Mouse (Mus musculus) v-Abl transformed pro-B cells (cell line): ENCODE results near the gene Ccdc172.

ENCODE experiments used
- in situ Hi-C, 2 experiments: fragments of 400-800 bp; cut with MboI; formaldehyde crosslinking; loops; one replicate each; pipeline ENCODE4 v1.15.1; 2025; ENCODE audit not compliant: unreplicated experiment in 2 of 2

The Ccdc172 gene

DNA sequence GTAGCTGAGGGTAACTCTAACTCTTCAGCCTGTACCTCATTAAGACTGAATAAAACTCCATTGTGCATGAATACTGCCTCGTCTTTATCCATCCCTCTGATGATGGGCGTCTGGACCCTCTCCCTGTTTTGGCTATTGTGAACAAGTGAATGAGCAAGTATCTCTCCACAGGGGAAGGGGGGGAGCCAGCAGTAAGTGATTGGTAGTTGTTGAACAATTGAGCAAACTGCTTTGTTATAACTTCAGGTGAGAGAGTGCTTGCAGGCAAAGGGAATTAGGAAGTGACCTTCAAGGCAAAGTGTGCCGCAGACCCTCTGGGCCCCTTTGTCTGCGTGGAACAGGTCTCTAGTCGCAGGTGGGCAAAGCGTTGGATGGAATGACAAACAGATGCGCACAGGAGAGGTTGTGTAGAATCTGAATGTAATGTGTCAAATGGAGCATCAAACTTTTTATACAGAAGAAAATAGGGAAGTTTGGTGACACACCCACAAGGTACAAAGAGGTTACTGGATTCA, 50.6 kb downstream of the Ccdc172 start:
- in situ Hi-C loops: loop anchor here in 1 of 2 experiments (25.0 kb wide), 1 partner anchor 825 kb away; no protein-coding TSS in a partner anchor

DNA sequence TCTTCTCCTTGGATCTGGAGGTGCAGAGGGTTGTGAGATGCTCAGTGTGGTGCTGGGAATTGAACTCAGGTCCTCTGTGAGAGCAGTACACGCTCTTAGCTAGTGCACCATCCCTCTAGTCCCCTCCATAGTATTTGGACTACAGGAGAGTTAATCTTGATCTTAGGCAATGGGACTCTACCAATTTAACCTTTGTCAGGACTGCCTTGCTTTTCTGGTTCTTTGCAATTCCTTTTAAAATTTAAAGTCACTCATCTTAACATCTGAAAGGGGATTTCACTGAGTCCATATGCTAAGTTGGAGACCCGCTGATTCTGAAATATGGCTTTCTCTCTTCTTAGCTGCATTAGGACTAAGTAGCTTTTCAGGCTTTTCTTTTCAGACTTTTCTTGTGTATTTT, 59.8 kb downstream of the Ccdc172 start:
- in situ Hi-C loops: loop anchor here in 1 of 2 experiments (25.0 kb wide), 1 partner anchor 834 kb away; no protein-coding TSS in a partner anchor

DNA sequence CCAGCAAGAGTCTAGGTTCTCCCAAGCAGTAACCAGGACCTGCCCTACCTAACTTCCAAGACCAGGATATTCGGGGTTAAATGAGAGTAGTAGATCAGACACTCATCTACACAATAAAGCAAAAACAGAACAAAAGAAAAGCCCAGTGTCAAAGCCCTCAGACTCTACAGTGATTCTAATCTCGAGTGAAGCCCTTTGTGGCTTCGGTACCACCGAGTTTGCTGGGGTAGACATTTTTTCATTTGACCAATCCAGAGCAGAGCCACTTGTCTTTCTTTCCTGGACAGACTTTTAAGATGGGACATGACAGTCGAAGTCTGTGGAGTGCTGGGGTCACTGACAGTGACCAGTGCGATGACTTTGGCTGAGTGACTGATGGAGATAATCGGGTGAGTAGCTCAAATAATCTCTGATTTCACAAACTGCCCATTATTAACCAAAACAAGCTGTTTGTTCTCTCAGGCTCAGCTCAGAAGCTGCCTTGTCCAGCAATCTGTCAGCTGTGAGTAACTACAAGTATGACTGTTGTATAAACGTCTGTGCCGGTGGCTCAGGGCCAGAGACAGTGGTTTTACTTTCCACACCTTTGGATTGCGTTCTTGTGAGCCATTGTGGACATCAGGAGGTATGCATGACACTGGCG, 60.8 kb downstream of the Ccdc172 start:
- in situ Hi-C loops: loop anchor here in 1 of 2 experiments (25.0 kb wide), 1 partner anchor 835 kb away; no protein-coding TSS in a partner anchor

DNA sequence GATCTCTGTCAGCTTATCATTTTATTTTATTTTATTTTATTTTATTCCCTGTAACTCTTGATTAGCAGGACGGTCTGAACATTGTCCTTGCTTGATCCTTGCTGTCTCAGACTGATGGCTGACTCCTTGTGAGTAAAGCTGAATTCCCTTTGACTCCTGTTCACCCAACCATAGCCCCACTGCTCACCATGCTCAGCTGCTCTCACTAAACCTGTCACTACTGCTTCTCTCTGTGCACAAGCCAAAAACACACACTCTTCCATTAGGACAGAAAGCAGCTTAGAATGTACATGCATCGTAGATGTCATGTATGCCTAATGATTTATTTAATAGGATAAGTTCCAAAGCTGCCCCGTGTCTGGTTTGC, 61.3 kb downstream of the Ccdc172 start:
- in situ Hi-C loops: loop anchor here in 1 of 2 experiments (25.0 kb wide), 1 partner anchor 836 kb away; no protein-coding TSS in a partner anchor

DNA sequence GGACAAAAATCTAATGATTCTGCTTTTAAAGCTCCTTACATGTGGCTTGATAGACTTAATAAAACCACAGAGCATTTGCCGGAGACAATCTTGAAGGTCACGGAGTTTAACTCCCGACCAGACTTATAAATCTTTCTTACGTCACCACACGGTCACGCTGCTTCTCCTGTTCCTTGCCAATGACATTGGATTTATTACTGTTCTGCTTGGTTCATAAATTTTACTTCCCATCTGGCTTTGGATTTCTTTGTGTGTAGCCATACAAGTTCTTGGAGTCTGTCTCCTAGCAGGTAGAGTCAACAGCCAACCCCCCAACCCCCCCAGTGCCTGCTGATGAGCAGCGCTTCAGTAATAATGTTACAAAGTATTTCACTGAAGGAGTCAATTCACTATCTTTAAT, 70.2 kb downstream of the Ccdc172 start:
- in situ Hi-C loops: no loop called here

DNA sequence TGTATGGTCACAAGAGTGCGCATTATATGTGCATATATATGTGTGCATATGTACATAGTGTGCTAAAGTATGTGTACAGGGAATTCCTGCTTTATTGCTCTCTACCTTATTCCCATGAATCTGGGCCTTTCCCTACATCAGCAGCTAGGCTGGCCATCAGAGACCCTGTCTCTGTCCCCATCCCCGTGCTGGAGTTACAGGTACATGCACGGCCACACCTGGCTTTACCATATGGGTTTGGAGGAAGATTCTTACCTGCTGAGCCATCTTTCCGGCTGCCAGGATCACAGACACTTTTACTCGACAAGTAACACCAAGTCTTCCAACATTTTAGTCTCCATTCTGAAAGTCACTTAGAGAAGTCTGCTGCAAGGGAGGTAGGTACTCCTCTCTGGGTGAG, 71.2 kb downstream of the Ccdc172 start:
- in situ Hi-C loops: no loop called here

DNA sequence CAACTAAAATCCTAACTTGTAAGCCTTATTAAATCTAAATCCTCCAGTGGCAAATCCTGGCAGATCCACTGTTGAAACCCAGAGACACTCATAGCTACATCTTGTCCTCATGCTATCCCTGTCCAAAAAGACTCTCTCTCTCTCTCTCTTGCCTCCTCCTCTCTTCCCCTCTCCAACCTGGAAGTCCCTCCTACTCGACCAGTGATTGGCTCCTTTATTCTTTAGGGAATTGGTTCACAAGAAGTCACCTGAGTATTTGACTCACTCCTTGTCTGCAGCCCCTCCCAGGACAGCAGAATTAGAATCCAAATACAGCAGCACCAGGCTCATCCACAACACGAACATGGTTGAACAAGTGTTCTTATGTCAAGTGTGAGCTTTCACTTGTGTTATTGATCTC, 74.3 kb downstream of the Ccdc172 start:
- in situ Hi-C loops: no loop called here

DNA sequence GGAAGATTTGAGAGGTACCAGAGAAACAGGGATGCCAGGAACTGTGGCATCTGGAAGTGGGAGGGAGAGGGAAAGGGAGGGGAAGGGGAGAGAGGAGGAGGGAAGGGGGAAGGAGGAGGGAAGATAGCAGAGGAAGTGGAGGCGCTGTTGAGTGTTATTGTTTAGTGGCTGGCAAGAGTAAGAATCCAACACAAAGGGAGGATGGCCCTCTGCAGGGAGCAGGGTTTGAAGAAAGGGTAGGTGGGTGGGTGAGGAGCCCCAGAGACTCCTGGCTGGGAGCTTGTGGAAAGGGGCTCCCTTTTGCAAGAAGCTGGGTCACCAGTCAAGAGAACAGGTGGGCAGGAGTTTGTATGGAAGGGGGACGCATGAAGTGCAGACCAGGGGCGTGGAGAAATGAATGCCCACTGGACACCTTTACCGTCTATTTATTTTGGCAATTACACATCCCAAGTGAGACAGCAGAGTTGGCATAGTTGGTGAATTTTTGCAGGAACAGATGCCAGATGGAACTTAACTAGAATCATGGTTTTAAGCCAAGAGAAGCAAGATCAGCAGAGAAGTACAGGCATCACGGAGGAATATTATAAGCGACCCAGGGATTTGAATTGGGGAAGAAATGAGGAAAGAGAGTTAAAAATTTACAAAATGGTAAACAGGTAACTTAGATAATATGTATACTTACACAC, 78.6 kb downstream of the Ccdc172 start:
- in situ Hi-C loops: no loop called here

DNA sequence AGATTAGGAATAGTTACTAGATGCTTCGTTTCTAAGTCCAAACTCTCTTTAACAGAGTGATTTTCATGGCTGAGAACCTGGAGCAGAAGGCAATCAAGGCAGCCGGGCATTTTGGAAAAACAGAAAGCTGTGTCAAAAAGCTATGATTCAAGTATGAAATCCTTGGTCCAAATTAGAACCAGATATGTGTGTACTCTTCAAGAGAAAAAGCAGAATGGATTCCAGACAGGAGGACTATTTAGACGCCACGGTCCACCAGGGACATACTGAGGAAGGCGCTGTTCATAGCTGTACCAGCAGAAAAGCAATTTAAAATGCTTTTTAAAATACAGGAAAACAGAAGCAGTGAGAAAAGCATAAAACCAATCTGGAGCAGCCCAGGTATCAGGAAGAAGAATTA, 88.6 kb downstream of the Ccdc172 start:
- in situ Hi-C loops: no loop called here
